Mouse (Mus musculus): ENCODE data around the gene Dnajc13. TPM values are rescaled to one million over a fixed set of nuclear protein-coding genes. Genes with fewer than 3 reads are reported as not detected.
A peak's percentile ranks its signal among the peaks of the same experiment; 100 is the strongest.

Dnajc13 gene
- total RNA-seq (2021): 100 to 1,000 TPM in 1 of 2 experiments, 10 to 100 TPM in 1; 90.2 to 100 TPM

DNA sequence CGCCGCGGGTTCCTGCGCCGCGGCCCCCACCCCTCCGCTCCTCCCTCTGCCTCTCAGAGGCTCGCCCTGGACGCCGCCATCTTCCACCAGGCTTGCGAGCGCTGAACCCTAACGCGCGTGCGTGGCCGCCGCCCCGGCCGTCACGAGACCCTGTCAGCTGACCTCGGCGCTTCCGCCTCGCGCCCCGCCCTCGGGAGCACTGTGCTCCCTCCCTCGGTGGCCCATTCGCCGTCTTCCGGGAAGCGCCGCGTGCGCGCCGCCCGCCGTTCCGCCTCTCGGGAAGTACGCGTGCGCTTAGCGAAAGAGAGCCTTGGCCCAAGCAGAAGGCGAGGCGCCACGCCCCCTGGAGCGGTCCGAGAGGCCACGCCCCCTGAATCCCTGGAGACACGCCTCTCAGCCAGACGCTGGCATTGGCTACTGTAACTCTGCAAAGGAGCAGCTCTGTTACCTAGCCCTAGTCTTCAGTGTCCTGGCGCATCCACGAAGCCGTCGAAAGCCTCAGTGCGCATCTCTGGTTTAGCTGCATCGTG, at the start of gene Dnajc13:
TSS of gene Dnajc13 (minus strand) at position 108 of the 530 bp plus-strand sequence.
- DNase-seq: peak; percentile 98

DNA sequence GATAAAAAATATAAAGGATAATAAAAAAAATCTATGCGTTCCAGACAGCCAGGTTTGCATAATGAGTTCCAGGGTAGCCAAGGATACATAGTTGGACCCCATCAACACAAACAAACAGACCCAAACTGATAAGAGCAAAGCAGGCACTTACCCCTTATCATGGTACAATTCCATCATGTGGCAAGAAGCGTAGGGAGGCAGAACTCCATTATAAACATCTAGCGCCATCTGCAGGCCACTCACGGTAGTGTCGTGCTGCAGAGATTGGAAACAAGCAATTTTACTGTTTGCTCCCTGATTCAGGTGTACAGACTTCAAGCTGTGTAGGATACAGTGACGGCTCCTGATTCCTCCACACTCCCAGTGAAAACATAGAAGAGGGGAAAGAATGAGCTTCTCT, 44.0 kb upstream of the Dnajc13 start:
- intact Hi-C loops (cut with DNase I): no loop called here
- peak; percentile 67 for DNase-seq

More for the DNA sequence above, at the start of gene Dnajc13:
- intact Hi-C loops (cut with DNase I): no loop called here

DNA sequence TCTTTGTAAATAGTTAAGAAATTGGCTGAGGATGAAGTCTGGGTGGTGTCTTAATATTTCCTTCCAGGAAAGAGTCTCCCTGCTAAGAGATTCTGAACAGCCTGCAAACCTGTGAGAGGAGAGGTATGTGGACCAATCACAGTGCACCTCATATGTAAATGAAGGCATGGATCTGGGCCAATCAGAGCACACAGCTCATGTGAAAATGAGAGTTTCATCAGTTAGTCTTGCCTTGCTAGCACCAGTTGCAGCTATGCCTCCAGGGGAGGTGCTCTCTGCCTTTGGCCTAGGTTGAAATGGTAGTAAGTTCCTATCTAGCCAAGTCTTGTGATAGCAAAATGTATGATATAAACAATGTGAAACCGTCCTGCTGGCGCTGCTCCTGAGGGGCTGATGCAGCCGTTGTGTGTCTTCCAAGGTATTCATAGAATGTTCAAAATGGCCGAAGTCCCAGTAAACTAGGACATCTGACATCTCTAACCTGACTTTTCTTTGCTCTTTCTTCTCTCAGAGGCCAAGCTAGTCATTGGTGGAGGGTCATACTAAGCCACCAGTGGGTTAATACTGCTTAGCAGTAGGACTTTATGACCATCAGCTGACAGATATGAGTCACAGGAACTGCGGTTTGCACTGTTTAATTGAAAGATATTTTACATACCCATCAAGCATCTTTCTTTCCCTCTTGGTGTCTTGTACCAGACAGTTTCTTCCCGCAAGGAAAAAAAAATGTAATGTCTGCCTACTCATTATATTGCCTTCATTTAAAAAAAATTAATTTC, 42.8 kb upstream of the Dnajc13 start:
- no peak for DNase-seq
- intact Hi-C loops (cut with DNase I): no loop called here

DNA sequence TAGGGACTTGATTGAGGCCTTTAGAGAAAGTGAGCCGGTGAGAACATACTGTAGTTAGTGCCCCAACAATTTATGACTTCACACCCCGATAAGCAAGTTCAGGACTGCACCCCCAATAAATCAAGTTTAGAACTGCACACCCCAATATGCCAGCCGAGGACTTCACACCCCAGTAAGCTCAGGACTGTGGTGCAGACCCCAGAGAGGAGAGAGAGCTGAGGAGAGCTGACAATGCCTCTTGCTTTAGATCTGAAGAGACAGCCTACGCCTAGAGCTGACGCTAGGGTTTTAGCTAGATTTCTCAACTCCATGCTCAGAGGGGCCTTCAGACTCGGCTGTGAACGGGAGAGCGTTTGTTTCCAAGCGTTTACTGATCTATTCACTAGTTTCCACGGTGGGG, 42.1 kb upstream of the Dnajc13 start:
- DNase-seq: no peak
- intact Hi-C loops (cut with DNase I): no loop called here

DNA sequence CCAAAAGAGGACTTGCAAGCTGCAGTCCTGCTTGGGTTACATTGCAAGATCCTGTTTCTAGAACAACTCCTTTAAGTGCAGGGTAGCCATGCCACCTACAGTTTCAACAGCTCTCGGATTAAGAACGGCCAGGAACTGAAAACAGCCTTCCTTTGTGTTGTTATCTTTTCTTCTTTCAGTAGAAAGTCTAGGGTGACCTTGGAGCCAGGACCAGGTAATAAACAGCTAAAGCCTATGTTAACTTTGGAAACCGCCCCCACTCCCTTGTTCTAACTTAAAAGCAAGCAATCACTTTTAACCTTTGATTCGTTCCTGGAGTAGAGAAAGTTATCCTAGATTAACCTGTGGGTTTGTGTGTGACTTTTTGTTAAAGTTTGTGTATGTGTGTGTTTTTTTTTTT, 41.6 kb upstream of the Dnajc13 start:
- intact Hi-C loops (cut with DNase I): no loop called here
- DNase-seq: no peak

DNA sequence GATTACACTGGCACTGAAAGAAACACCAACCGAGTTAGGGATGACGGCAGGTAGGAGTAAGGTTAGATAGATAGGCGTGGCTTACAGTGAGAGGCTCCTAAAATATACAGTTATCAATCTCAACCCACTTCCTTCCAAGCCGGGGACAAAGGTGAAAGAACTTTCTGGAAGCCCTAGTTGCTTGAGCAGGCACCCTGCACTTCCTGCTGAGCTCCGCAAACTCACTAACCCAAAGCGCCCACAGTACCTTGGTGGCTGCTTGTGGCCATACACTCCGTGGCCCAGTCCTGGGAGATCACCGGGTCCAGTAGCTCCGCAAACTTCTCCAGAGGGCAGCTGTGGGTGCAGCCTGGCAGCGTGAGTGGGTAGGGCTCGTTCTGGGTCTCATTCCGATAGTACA, 37.8 kb upstream of the Dnajc13 start:
- intact Hi-C loops (cut with DNase I): no loop called here
- no peak for DNase-seq

DNA sequence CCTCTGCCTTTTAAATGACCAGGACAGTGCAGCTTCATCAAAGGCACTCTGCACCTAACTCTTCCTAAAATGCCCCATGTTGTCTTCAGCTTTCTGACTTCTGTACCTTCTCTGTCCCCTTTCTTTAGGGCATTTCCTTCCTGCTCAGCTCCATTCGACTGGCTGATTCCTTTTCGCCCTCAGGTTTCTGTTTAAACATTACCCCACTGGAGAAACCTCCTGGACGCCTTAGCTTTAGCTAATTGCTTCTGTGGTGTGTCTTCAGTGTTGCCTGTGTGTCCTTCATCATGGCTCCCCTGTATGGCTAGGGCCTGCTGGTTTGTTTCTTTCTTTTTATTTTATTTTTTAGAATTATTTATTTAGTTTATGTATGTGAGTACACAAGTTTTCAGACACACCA, 34.3 kb upstream of the Dnajc13 start:
- intact Hi-C loops (cut with DNase I): no loop called here
- DNase-seq: no peak

DNA sequence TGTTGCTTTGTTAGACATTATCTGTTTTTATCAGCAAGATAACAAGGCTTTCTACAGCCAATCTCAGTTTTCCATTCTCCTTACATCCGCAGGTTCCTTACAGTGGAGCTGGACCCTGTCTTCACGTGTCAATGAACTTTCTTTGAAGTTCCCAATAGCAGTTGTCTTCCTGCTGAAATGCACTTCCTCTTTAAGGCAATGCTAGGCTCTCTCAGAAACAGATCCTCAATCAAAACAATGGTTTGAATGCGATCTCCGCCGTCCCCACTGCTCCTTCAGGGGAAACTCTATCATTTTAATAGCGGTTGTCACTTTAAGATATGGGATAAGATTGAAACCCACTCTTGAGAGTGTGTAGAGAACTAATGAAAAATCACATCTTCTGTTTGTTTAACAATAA, 22.2 kb upstream of the Dnajc13 start:
- no peak for DNase-seq
- intact Hi-C loops (cut with DNase I): loop anchor here (10.0 kb wide), 1 partner anchor 90 kb away; no protein-coding TSS in a partner anchor

DNA sequence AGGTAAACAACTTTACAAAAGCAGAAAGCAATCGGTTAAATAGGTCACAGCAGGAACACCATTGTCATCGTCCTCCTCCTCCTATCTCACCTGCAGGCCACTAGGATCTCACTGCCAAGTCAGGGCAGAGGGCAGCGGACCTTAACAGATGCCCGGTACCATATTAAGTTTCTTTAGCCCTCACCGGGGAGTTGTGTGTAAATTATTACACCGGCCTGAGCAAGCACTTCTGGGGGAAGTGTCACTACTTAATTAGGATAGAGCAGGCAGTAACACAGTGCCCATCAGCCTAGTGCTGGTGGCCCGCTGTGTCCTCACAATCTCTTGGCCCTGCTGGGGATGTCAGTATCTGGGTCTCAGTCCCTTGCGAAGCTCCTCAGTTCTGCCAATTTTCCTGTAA, 19.8 kb upstream of the Dnajc13 start:
- intact Hi-C loops (cut with DNase I): loop anchor here (10.0 kb wide), 1 partner anchor 92 kb away; no protein-coding TSS in a partner anchor
- no peak for DNase-seq

DNA sequence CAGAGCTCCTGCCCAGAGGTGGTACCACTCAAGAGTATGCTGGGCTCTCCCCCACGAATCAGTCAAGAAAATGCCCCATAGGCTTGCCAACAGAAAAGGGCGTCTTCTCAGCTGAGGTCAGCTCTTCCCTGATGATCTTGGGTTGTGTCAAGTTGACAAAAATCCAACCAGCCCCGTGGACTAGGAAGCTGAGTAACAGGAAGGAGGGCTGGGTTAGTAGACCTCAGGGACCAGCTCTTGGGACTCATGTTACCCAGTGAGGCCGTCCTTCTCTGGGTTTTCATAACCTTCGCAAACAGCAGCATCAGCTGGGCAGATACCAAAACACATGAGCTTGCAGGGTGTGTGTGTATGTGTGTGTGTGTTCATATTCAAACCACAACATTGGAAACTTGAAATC, 19.0 kb upstream of the Dnajc13 start:
- DNase-seq: no peak
- intact Hi-C loops (cut with DNase I): loop anchor here (10.0 kb wide), 1 partner anchor 93 kb away; no protein-coding TSS in a partner anchor

DNA sequence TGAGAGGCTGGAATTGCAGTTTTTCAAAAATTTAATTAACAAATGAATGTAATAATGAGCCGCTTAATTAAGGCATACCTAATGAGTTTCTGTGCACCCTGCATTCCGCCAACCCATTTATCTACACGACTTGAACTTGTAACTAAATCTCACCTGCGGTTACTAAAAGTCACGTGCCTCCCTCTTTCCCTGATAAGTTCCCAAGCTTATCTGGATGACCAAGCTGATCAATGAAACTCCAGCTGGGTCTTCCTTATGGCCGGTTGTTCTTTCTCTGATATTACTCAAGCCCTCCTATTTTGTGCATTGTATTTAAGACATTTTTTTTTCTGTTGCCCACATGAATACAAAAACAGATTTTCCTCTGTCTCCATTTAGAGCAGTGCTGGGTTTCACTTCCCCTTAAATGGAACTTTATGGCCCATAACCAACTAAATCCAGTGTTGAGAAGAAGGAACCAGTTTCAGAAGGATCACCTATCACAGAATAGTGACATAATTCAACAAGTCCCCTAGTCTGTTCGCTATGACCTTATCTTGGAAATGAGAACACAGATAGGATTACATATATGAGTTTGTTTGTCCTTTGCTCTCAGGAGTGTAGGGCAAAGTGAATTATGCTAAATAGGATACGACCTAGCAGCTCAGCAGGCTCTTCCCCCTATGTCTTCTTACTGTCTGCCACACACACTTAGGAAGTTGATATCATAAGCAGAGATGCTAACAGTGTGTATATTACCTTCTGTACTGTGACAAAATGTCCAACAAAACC, 18.2 kb upstream of the Dnajc13 start:
- no peak for DNase-seq
- intact Hi-C loops (cut with DNase I): loop anchor here (10.0 kb wide), 1 partner anchor 94 kb away; no protein-coding TSS in a partner anchor

DNA sequence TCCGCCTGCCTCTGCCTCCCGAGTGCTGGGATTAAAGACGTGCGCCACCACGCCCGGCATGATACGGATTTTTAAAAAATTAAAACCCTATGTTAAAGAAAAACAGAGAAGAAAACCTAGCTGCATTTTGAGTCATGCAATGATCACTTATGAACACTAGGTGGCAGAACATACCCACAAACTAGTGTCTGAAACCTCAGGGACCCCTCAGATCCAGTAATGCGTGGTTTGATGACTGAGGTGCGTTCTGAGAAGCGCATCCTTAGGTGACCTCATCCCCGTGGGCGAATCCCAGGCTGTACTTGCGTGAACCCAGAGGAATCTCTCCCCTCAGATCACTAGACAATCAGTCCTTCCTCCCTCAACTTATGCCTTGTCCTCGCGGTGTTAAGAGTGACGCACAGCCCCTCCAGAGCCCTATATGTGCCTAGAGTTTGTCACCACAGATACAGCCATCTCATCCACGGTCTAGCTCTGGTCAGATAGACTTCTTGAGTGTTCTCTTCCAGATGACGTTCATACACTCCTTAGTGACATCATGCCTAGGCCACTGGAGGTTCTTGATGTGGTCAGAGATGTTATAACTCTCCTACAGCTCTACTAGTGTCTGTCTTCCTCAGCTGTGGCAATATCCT, 14.9 kb upstream of the Dnajc13 start:
- DNase-seq: no peak
- intact Hi-C loops (cut with DNase I): no loop called here

DNA sequence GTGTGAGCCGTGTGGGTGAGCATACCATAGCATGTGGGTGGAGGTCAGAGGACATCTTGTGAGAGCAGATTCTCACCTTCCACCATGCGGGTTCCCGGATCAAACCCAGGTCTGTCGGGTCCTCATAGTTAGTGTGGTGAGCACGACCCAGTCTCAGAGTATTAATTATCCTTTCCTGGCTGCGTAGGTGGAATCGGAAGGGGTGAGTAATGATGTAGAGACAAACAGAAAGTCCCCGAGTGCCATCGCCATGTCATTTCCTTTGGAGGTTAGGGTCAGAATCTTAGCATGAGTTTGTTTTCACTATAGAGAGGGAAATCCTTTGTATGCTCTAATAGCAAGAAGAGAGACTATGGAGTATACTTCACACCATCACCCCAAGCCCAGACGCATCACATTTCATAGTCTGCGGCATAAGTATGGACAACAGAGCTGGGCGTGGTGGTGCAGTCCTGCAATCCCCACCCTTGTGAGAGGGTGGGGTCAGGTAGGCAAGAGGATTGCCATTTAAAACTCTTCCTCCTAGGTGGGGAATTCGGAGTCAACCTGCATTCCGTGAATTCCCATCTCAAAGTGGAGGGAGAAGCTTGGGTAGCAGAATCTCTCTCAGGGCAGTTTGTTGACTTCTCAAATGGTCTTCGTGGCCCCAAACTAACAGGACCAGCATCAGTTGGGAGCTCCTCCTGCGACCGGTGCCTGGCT, 12.5 kb upstream of the Dnajc13 start:
- intact Hi-C loops (cut with DNase I): no loop called here

DNA sequence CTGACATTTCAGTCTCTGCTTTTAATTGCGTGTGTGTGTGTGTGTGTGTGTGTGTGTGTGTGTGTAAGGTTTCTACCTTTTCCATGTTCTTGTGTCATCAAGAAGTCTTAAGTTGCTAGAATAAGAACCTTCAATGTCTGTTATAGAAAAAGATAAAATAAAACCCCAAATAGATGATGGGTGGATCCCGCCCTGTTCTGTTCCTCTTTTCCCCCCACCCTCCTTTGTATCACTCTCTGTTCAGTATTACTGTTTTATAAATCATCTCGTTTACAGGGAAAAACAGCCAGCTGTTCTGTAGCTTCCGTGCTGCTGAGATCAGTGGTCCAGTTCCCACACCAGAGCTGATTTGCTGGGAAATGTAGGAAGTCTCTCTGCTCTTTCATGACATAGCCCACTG, 9.3 kb upstream of the Dnajc13 start:
- no peak for DNase-seq
- intact Hi-C loops (cut with DNase I): no loop called here

More for the DNA sequence above, 12.5 kb upstream of the Dnajc13 start:
- no peak for DNase-seq

DNA sequence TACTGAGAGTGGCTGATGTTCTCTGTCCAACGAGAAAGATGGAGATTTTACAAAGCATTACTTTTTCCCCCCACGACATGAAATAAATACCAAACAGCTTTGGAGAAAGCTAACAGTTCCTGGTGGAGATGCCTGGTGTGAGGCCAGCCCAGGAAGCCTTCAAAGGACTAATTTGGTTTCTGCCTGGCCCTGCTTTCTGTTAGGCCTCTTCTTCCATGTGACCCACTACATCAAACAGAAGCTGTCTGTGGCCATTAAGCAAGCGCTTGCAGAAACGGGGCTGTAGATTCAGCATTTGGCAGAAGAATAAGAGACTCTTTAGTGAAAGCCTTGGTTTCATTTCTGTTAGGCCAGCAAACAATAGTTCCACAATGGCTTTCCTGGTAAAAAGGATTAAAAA, 8.9 kb upstream of the Dnajc13 start:
- DNase-seq: no peak
- intact Hi-C loops (cut with DNase I): no loop called here

DNA sequence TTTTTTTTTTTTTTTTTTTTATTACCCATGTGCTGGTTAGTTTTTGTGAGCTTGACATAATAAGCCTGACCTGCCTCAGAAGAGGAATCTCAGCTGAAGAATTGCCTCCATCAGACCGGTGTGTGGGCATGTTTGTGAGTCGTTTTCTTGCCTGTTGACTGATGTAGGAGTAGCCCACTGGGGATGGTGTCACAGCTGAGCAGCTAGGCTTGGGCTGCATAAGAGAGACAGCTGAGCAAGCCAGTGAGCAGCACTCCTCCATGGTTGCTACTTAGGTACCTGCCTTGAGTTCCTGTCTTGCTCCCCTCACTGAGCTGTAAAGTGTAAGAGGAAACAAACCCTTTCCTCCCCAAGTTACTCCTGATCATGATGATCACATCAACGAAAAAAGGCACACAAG, 7.2 kb upstream of the Dnajc13 start:
- intact Hi-C loops (cut with DNase I): no loop called here
- DNase-seq: no peak

DNA sequence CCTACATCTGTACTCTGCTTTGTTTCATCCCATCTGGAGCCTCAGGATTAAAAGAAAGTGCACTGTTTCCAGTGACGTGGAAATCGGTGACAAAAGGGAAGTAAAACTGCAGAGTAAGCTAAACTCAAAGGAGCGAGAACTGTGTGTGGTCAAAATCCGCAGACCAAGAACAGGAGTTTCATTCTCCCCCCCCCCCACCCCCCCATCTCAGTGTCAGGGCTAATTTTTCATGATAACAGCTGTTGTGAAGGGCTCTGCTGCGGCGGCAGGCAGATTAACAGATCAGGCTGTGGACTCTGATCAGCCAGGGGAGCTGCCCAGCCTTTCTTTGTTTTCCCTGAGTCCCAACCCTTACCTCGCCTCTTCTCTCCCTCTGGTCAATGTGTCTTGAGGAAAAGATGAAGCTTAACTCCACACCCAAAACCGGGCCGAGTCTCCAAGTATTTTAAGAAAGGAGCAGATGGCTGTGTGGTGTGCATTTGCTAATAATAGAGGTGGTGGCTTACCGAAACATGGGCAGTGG, 6.7 kb upstream of the Dnajc13 start:
- no peak for DNase-seq
- intact Hi-C loops (cut with DNase I): no loop called here

DNA sequence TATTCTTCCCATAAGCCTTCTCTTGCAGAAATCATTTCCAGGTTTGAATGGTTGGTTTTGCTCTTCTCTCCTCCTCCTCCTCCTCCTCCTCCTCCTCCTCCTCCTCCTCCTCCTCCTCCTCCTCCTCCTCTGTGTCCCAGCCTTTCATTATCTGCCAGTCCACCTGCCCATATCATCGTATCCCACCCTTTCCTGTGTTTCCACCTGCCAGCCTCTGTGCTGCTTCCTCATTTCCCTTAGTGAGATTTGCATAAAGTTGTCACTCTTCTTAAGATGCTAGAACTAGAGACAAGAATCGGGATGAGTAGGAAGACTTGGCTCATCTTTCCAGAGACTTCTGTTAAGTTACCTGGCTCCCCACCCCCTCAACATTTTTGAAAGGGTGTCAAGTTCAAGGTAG, 1.8 kb upstream of the Dnajc13 start:
- intact Hi-C loops (cut with DNase I): no loop called here
- no peak for DNase-seq

DNA sequence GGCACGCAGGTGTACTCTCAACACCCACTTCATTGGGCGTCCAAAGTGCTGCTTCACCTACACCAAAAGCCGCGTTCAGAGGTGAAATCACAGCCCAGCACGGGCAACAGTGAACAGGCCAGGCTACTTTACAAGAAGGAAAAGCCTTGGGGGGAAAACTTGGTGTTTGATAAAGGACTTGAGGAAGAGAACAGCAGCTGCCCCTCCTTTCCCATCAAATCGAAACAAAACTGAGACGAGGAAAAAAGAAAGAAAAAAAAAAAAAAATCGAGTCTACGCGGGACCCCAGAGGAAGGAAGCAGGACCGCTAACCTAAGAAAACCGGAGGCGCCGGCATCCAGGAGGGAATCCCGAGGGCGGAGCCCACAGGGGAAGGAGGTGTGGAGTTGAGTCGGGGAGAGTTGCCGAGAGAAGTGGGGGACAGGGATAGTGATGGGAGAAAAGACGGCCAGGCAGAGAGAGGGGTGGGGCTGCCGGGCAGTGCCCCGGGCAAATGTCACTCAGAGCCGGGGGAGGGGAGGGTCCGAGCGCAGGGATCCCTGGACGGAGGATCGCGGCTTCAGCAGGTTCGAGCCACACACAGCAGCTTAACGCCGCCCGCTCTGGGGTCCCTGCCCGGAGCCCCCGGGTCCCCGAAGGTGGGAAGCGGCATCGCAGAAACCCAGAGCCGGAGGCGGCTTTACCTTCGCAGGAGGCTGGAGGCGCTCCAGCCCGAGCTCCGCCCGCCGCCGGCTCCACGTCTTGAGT, 541 bp downstream of the Dnajc13 start:
- intact Hi-C loops (cut with DNase I): no loop called here
- DNase-seq: peak; percentile 54

DNA sequence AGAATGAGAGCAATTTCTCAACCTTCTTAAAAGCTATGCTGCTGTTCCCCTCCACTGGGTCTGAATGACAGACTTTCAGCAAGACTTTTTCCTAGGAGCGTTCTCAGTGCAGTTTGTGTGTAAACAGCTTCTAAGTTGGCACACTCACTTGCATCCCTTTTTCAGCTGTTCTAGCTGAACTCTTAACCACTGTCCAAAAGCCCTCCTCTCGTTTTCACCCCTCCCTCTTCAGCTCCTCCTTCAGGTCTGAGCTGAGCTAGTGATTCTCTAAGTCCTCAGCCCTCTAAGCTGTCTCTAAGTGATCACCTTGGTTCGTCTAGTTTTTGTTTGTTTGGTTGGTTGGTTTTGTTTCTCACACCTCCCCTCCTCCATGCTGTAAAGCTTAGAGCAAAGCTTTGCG, 2.4 kb downstream of the Dnajc13 start:
- no peak for DNase-seq
- intact Hi-C loops (cut with DNase I): no loop called here

All from left cerebral cortex, postnatal 4 days (tissue).